Mouse (Mus musculus): ENCODE measurements at regions not wholly inside any gene's neighbourhood (a gene's known extent, or its start where the extent isn't known, plus 50 kb on each side); places are given as distances from the start of the nearest gene placed in this dataset.

DNA sequence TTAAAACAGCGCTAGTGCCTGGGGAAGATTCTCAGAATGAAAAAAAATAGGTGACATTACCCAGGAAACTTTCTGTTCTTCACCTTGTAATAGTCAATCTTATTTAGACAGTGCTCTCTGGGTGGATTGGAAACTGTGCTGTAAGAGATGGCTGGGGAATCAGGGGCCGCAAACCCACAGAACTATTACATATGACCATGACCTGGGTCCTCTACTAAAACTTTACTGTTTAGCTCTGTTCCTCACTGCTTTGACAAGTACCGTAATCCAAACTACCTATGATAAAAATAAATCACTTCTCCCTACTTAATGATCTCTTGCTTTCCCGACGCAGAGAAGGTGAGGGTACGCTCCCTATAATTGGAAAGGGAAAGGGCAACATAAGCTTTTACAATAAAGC lies 157.6 kb upstream of the Adgrl2 start:
- TF ChIP-seq POLR2A (IDR thresholded peaks at IDR 0.05; ENCODE audit: extremely low read depth, insufficient read depth, low read length) (no peak), CTCF (IDR thresholded peaks at IDR 0.05; ENCODE audit: extremely low read depth, insufficient read depth, low read length) (no peak)
- no peak overlapping the region for H3K4me3 ChIP-seq (ENCODE audit: insufficient read depth, low read length)
- no peak overlapping the region for H3K27ac ChIP-seq (ENCODE audit: insufficient read depth, low read length)
- no peaks in the 10 kb centered on the region for H3K4me1 ChIP-seq (ENCODE audit: control insufficient read depth, insufficient read depth, low read length)

DNA sequence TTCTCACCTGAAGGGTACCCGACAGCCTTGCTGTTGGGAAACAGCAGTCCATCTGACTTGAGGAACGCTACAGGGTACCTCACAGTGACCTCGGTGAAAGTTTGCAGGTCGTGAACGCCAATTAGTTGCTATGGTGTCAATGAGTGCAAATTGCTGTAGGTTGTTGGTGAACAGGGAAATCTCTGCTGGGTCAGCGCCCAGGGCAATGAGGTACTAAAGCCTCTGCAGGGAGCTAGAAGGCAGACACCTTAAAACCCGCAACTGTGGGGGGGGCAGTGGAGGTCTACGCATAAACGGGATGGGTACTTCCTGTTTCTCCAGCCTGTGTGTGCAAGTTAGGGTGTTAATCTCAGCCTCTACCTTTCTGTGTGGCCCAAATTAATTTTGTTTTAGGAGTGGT lies 156.3 kb upstream of the Adgrl2 start:
- TF ChIP-seq POLR2A (IDR thresholded peaks at IDR 0.05; ENCODE audit: extremely low read depth, insufficient read depth, low read length) (no peak), CTCF (IDR thresholded peaks at IDR 0.05; ENCODE audit: extremely low read depth, insufficient read depth, low read length) (no peak)
- H3K4me3 ChIP-seq (ENCODE audit: insufficient read depth, low read length): no peak overlapping the region

DNA sequence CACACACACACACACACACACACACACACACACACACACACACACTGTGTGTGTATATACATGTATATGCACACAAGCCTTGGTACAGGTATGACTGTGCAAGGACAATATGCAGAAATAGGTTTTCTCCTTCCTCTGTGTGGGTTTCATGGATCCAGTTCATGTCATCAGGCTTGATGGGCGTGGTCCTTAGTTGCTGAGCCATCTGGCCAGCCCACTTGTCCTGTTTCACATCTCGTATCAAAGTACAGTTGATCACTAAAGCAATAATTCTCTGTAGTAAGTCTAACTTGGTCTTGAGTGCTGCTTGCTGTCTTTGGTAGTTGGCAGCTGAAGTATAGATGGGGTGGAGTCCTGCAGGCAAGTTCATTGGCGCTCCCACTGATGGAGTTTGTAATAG lies 150.1 kb upstream of the Adgrl2 start:
- Histone ChIP-seq H3K4me1 (ENCODE audit: control insufficient read depth, insufficient read depth, low read length) (no peaks in the 10 kb centered on the region), H3K4me3 (ENCODE audit: insufficient read depth, low read length) (no peak overlapping the region), H3K27ac (ENCODE audit: insufficient read depth, low read length) (no peak overlapping the region)
- no peak for TF ChIP-seq POLR2A (IDR thresholded peaks at IDR 0.05; ENCODE audit: extremely low read depth, insufficient read depth, low read length)

More for the DNA sequence above, 156.3 kb upstream of the Adgrl2 start:
- Histone ChIP-seq H3K4me1 (ENCODE audit: control insufficient read depth, insufficient read depth, low read length) (no peaks in the 10 kb centered on the region), H3K27ac (ENCODE audit: insufficient read depth, low read length) (no peak overlapping the region)

DNA sequence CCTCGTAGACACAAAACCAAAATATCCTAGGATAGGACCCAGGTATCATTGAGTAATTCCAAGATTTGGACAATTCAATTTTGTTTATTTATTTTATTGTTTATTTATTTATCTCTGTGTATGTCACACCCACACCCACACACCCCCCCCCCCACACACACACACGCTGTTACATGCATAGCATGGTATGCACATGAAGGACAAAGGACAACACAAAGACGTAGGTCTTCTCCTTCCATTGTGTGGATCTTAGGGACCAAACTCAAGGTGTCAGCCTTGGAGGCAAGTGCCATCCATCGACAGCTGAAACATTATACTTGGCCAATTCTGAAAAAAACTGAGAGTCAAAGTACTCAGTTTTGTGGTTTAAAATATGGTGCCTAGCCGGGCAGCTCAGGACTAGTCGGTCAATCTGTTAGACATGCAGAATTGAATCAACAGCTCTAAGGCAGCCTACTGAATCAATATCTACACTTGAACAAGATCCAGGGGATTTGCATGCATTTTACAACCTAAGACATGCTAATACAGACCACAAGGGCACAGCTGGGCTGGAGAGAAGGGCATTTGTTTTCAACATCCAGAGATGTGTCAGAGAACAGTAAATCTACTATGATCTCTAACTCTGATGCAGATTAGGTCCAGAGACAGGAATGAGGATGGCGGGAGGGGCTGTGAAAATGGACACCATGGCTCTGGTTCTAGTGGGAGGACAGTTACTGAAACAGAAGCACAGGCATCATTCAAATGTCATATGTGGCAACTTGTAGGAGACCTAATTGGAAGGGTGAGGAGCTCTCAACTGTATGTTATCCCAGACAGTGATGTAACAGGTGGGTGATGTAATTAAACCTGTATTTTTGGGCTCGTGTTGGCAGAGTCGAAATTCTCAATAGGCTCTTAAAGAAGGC lies 143.9 kb upstream of the Adgrl2 start:
- no peak for TF ChIP-seq CTCF (IDR thresholded peaks at IDR 0.05; ENCODE audit: extremely low read depth, insufficient read depth, low read length)
- Histone ChIP-seq H3K4me3 (ENCODE audit: insufficient read depth, low read length) (no peak overlapping the region), H3K27ac (ENCODE audit: insufficient read depth, low read length) (no peak overlapping the region), H3K4me1 (ENCODE audit: control insufficient read depth, insufficient read depth, low read length) (no peaks in the 10 kb centered on the region)

DNA sequence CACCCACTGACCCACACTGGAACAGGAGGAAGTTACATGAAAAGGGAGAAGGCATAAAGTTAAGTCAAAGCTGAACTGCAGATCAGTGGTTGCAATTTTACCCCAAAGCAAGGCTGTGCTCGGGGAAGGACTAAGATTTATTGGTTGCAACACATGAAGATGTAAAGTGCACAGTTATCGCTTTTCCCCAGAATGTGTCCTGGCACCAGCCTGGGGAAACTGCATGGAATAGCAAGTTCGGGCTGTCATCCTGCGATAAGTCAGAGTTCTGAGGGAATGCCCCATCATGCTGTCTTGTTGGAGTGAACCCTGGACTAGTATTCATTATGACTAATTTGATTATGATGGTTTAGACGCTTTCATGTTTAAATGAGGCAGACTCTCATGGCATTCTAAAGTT lies 128.5 kb upstream of the Adgrl2 start:
- no peak overlapping the region for H3K4me3 ChIP-seq (ENCODE audit: insufficient read depth, low read length)
- TF ChIP-seq POLR2A (IDR thresholded peaks at IDR 0.05; ENCODE audit: extremely low read depth, insufficient read depth, low read length): no peak
- no peak for TF ChIP-seq CTCF (IDR thresholded peaks at IDR 0.05; ENCODE audit: extremely low read depth, insufficient read depth, low read length)
- H3K27ac ChIP-seq (ENCODE audit: insufficient read depth, low read length): no peak overlapping the region
- H3K4me1 ChIP-seq (ENCODE audit: control insufficient read depth, insufficient read depth, low read length): no peaks in the 10 kb centered on the region

DNA sequence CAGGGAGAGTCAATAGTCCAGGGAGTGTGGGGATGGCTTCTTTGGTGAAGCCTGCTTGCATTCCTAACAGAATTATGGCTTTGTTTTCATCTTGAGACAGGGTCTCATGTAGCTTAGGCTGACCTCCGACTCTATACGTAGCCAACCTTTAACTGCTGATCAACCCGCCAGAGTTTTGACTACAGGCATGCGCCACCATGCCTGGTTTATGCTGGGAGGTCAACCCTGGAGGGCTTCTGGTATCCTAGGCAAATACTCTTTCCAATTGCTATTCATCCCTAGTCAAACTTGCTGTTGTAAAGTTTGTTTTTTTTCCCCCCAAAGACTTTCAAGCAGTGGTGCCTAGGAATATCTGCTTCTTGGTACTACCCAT lies 127.3 kb upstream of the Adgrl2 start:
- Histone ChIP-seq H3K4me1 (ENCODE audit: control insufficient read depth, insufficient read depth, low read length) (no peaks in the 10 kb centered on the region), H3K27ac (ENCODE audit: insufficient read depth, low read length) (no peak overlapping the region), H3K4me3 (ENCODE audit: insufficient read depth, low read length) (no peak overlapping the region)
- no peak for TF ChIP-seq POLR2A (IDR thresholded peaks at IDR 0.05; ENCODE audit: extremely low read depth, insufficient read depth, low read length)
- no peak for TF ChIP-seq CTCF (IDR thresholded peaks at IDR 0.05; ENCODE audit: extremely low read depth, insufficient read depth, low read length)

DNA sequence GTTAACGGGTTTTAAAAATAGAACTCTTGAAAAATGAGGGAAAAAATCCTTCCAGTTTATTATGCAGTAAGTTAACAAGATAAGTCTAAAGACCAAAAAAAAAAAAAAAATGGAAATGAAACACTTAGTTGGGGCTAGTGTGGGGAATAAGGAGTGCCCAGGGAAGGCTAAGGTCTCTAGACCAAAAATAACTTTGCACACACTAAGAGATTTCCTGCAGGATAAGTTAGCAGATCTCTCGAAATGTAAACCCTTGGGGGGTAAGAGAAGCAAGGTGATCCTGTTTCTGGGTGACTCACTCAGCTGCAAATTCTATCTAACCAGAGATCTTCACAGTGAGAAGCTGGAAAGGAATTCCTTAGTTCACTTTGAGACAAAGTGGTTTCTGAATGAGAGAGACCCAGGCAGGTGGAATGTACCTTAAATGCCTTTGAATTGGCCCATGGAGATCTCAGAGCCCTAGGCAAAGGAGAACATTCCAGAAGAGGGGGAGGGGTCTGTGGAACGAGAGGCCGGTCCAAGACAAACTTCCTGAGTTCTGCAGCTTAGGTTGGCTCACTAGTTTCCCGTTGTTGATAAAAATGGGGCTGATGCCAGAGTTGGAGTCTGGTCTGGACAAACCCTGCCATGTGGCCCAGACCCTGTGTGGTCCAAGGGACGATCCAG lies 126.8 kb upstream of the Adgrl2 start:
- H3K4me3 ChIP-seq (ENCODE audit: insufficient read depth, low read length): no peak overlapping the region
- TF ChIP-seq POLR2A (IDR thresholded peaks at IDR 0.05; ENCODE audit: extremely low read depth, insufficient read depth, low read length) (no peak), CTCF (IDR thresholded peaks at IDR 0.05; ENCODE audit: extremely low read depth, insufficient read depth, low read length) (no peak)
- H3K4me1 ChIP-seq (ENCODE audit: control insufficient read depth, insufficient read depth, low read length): peaks cover 2% of the 10 kb centered on the region; the same call in 1 of the 2 replicates
- no peak overlapping the region for H3K27ac ChIP-seq (ENCODE audit: insufficient read depth, low read length)

DNA sequence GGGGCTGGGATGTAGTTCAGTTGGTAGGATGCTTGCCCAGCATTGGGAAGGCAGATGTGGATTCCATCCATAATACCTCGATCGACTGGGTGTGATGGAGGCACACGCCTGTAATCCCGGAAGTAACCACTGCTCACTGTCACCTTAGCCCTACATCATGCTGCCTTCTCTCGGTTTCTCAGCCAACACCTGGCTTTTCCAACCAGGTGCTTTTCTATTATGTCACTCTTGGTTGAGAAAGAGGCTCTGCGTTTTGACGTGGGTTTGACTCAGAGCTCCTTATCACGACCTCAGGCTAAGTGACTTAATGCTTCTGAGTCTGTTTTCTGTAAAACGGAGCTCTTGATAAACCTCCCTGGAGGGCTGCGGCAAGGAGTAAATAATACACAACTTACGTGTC lies 126.2 kb upstream of the Adgrl2 start:
- H3K4me3 ChIP-seq (ENCODE audit: insufficient read depth, low read length): no peak overlapping the region
- peaks cover 2% of the 10 kb centered on the region; the same call in 1 of the 2 replicates for H3K4me1 ChIP-seq (ENCODE audit: control insufficient read depth, insufficient read depth, low read length)
- TF ChIP-seq CTCF (IDR thresholded peaks at IDR 0.05; ENCODE audit: extremely low read depth, insufficient read depth, low read length) (no peak), POLR2A (IDR thresholded peaks at IDR 0.05; ENCODE audit: extremely low read depth, insufficient read depth, low read length) (no peak)
- no peak overlapping the region for H3K27ac ChIP-seq (ENCODE audit: insufficient read depth, low read length)

DNA sequence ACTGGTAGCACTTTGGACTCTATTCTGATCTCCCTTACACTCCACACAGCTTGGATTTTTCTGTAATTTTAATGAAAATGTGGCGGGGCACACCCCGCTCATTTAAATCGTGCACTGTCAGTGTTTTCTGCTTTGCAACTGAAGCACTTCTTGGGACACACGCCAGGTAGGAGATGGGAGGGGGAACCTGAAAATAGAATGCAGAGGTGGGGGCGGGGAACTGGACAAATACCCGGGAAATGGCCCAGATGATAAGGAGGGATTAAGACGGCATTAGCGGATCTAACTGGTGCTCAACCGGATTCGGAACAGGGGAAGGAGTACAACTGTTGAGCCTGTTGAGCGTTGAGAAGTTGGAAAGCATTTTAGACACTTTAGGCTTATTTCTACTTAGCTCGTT lies 125.5 kb upstream of the Adgrl2 start:
- Histone ChIP-seq H3K4me1 (ENCODE audit: control insufficient read depth, insufficient read depth, low read length) (peaks cover 2% of the 10 kb centered on the region; the same call in 1 of the 2 replicates), H3K4me3 (ENCODE audit: insufficient read depth, low read length) (no peak overlapping the region), H3K27ac (ENCODE audit: insufficient read depth, low read length) (no peak overlapping the region)
- TF ChIP-seq POLR2A (IDR thresholded peaks at IDR 0.05; ENCODE audit: extremely low read depth, insufficient read depth, low read length) (no peak), CTCF (IDR thresholded peaks at IDR 0.05; ENCODE audit: extremely low read depth, insufficient read depth, low read length) (no peak)

DNA sequence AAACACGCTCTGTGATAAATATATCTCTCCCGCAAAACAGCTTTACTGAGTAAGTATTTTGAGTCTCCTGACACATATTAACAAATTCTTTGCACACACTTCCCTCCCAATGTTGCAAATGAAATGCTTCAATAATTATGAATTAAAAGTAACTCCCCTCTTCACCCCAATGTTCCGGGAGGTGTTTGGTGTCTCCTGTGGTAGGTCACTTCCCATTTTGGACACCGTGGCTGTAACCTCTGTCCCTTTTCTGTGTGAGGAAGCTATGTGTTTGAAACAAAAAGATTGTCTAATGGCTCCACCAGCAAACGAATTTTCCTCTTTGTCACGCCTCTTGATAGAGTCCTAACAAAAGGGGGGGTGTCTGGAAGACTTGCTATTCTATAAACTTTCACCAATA lies 122.5 kb upstream of the Adgrl2 start:
- no peak for TF ChIP-seq POLR2A (IDR thresholded peaks at IDR 0.05; ENCODE audit: extremely low read depth, insufficient read depth, low read length)
- Histone ChIP-seq H3K4me3 (ENCODE audit: insufficient read depth, low read length) (no peak overlapping the region), H3K4me1 (ENCODE audit: control insufficient read depth, insufficient read depth, low read length) (peaks cover 2% of the 10 kb centered on the region; the same call in 1 of the 2 replicates), H3K27ac (ENCODE audit: insufficient read depth, low read length) (no peak overlapping the region)

All from cortical plate, adult 2 months (tissue).